Mouse (Mus musculus) layer of hippocampus, adult 18-20 months (tissue): Measurements from ENCODE around the gene Wwc2. TPM values are rescaled to one million over a fixed set of nuclear protein-coding genes. Genes with fewer than 3 reads are reported as not detected.

Experiments used
- DNase-seq, 2 experiments: peaks; one replicate each; pipeline ENCODE4 v3.0.0; 2022; ENCODE audit warnings: low spot score in 2 of 2
- total RNA-seq, 2 experiments: library from RNA; stranded (reverse); gene quantifications; 2 replicates each; pipeline ENCODE4 v1.2.3; 2021

Gene Wwc2
- total RNA-seq, 2 experiments from 2014 or later, result 25.6 to 25.9 TPM

GRCm38 (mm10) chr8:47906142-47906541, 84.6 kb downstream of the Wwc2 start:
- no peak for DNase-seq

GRCm38 (mm10) chr8:47905256-47905655, 85.5 kb downstream of the Wwc2 start:
- DNase-seq, result no peak

GRCm38 (mm10) chr8:47904004-47904403, 86.7 kb downstream of the Wwc2 start:
- DNase-seq, result no peak

- DNase-seq, result no peak
Measured at GRCm38 (mm10) chr8:47902704-47903103, 88.0 kb downstream of the Wwc2 start.

GRCm38 (mm10) chr8:47900361-47900760, 90.4 kb downstream of the Wwc2 start:
- DNase-seq, result no peak

GRCm38 (mm10) chr8:47899891-47900290, 90.8 kb downstream of the Wwc2 start:
- no peak for DNase-seq

- no peak for DNase-seq
Measured at GRCm38 (mm10) chr8:47892419-47892818, 98.3 kb downstream of the Wwc2 start.

GRCm38 (mm10) chr8:47891641-47892040, 99.1 kb downstream of the Wwc2 start:
- DNase-seq, result no peak

- no peak for DNase-seq
Measured at GRCm38 (mm10) chr8:47890814-47891210, 99.9 kb downstream of the Wwc2 start.

GRCm38 (mm10) chr8:47889936-47890813, 100.5 kb downstream of the Wwc2 start:
- peak in 1 of 2 experiments; percentile 52 for DNase-seq

GRCm38 (mm10) chr8:47888841-47889570, 101.7 kb downstream of the Wwc2 start:
- no peak for DNase-seq

- no peak for DNase-seq
Measured at GRCm38 (mm10) chr8:47884306-47884705, 106.4 kb downstream of the Wwc2 start.

GRCm38 (mm10) chr8:47883739-47884138, 107.0 kb downstream of the Wwc2 start:
- DNase-seq, result no peak

GRCm38 (mm10) chr8:47878516-47878915, 112.2 kb downstream of the Wwc2 start:
- DNase-seq, result no peak

- DNase-seq, result no peak
Measured at GRCm38 (mm10) chr8:47875865-47876264, 114.9 kb downstream of the Wwc2 start.

- DNase-seq, result no peak
Measured at GRCm38 (mm10) chr8:47874497-47875178, 116.1 kb downstream of the Wwc2 start.

- peak; percentile 27 to 60 for DNase-seq
Measured at GRCm38 (mm10) chr8:47872361-47873107, 118.2 kb downstream of the Wwc2 start.

GRCm38 (mm10) chr8:47867067-47867466, 123.7 kb downstream of the Wwc2 start:
- peak; percentile 75 to 92 for DNase-seq

GRCm38 (mm10) chr8:47866568-47866967, 124.2 kb downstream of the Wwc2 start:
- DNase-seq, result no peak

- DNase-seq, result peak in 1 of 2 experiments; percentile 46
Measured at GRCm38 (mm10) chr8:47859259-47859658, 131.5 kb downstream of the Wwc2 start.

GRCm38 (mm10) chr8:47853356-47853755, 137.4 kb downstream of the Wwc2 start:
- DNase-seq, result no peak
